Mouse (Mus musculus) heart, postnatal 0 days (tissue): Measurements from ENCODE around the gene Prmt9.

ENCODE experiments used
- CTCF ChIP-seq: IDR thresholded peaks from 2 replicates; pipeline ENCODE4 v1.5.1; 2016; ENCODE audit warnings: antibody characterized with exemption, control low read depth, low read depth
- EP300 ChIP-seq: IDR thresholded peaks from 2 replicates; pipeline ENCODE4 v1.6.1; 2016; ENCODE audit warnings: antibody characterized with exemption, low read depth

- TF ChIP-seq EP300 (no peak), CTCF (peak; percentile 17; the same call in 1 of the 2 replicates)
Observed at GRCm38 (mm10) chr8:77524018-77524615, 25.1 kb upstream of the Prmt9 start.
